Mouse (Mus musculus): ENCODE data around the gene 1500009C09Rik. TPM values are rescaled to one million over a fixed set of nuclear protein-coding genes. Genes with fewer than 3 reads are reported as not detected.
A peak's percentile ranks its signal among the peaks of the same experiment; 100 is the strongest.

The 1500009C09Rik gene
- 0.62 TPM in 1 of 2 replicates, not detected in the other for total RNA-seq (2021)
- long read RNA-seq: 0 reads

GRCm38 (mm10) chr15:82252097-82252496, at the start of gene 1500009C09Rik:
1500009C09Rik (plus strand) TSS chr15:82252397.
- no peak for DNase-seq

- no peak for DNase-seq
Measured at GRCm38 (mm10) chr15:82203090-82203489, 49.1 kb upstream of the 1500009C09Rik start.

GRCm38 (mm10) chr15:82203611-82204351, 48.4 kb upstream of the 1500009C09Rik start:
- DNase-seq: no peak

- DNase-seq: no peak
Measured at GRCm38 (mm10) chr15:82204680-82205371, 47.4 kb upstream of the 1500009C09Rik start.

- DNase-seq: peak; percentile 67
Measured at GRCm38 (mm10) chr15:82206365-82207104, 45.7 kb upstream of the 1500009C09Rik start.

- no peak for DNase-seq
Measured at GRCm38 (mm10) chr15:82207105-82207459, 45.1 kb upstream of the 1500009C09Rik start.

- DNase-seq: no peak
Measured at GRCm38 (mm10) chr15:82207504-82208219, 44.5 kb upstream of the 1500009C09Rik start.

- no peak for DNase-seq
Measured at GRCm38 (mm10) chr15:82208307-82208706, 43.9 kb upstream of the 1500009C09Rik start.

GRCm38 (mm10) chr15:82209295-82210050, 42.7 kb upstream of the 1500009C09Rik start:
- DNase-seq: no peak

GRCm38 (mm10) chr15:82210801-82211200, 41.4 kb upstream of the 1500009C09Rik start:
- no peak for DNase-seq

- no peak for DNase-seq
Measured at GRCm38 (mm10) chr15:82211281-82211680, 40.9 kb upstream of the 1500009C09Rik start.

- DNase-seq: peak; percentile 29
Measured at GRCm38 (mm10) chr15:82211911-82212751, 40.1 kb upstream of the 1500009C09Rik start.

- DNase-seq: peak; percentile 24
Measured at GRCm38 (mm10) chr15:82212752-82213063, 39.5 kb upstream of the 1500009C09Rik start, which contains the start of gene Shisa8. Shisa8 (minus strand) TSS chr15:82212815.

- DNase-seq: no peak
Measured at GRCm38 (mm10) chr15:82213222-82213621, 39.0 kb upstream of the 1500009C09Rik start.

GRCm38 (mm10) chr15:82215332-82216046, 36.7 kb upstream of the 1500009C09Rik start:
- no peak for DNase-seq

- DNase-seq: no peak
Measured at GRCm38 (mm10) chr15:82216142-82216827, 35.9 kb upstream of the 1500009C09Rik start.

GRCm38 (mm10) chr15:82217039-82217438, 35.2 kb upstream of the 1500009C09Rik start:
- no peak for DNase-seq

- DNase-seq: no peak
Measured at GRCm38 (mm10) chr15:82217980-82218379, 34.2 kb upstream of the 1500009C09Rik start.
